Mouse (Mus musculus) testis, adult 2 months (tissue): Measurements from ENCODE around the gene Adam34. TPM values are rescaled to one million over a fixed set of nuclear protein-coding genes. Genes with fewer than 3 reads are reported as not detected.
"Not testable (repeated sequence)": the region's sequence is repeated elsewhere in the genome, so short reads cannot be mapped to it uniquely, and the experiment has no call there.

ENCODE experiments used
- H3K27ac ChIP-seq: fragments of 200-500 bp; 2 replicates; pipeline ENCODE4 v1.5.1; 2012; ENCODE audit warnings: low read depth, low read length; ENCODE audit not compliant: control insufficient read depth, insufficient read depth
- H3K27me3 ChIP-seq: fragments of 200-500 bp; 2 replicates; pipeline ENCODE4 v1.6.1; 2012; ENCODE audit warnings: mild to moderate bottlenecking, low read length, moderate library complexity; ENCODE audit not compliant: control insufficient read depth, insufficient read depth
- H3K36me3 ChIP-seq: fragments of 200-500 bp; 2 replicates; pipeline ENCODE4 v1.6.1; 2012; ENCODE audit warnings: mild to moderate bottlenecking, low read length; ENCODE audit not compliant: control insufficient read depth, insufficient read depth
- H3K4me1 ChIP-seq: fragments of 200-500 bp; 2 replicates; pipeline ENCODE4 v1.6.1; 2012; ENCODE audit warnings: low read length; ENCODE audit not compliant: control insufficient read depth, insufficient read depth
- H3K4me3 ChIP-seq: fragments of 200-500 bp; 2 replicates; pipeline ENCODE4 v1.5.1; 2012; ENCODE audit warnings: low read depth, mild to moderate bottlenecking, low read length, moderate library complexity, mixed read lengths; ENCODE audit not compliant: control insufficient read depth
- CTCF ChIP-seq: fragments of 200-500 bp; IDR thresholded peaks from 2 replicates; pipeline ENCODE4 v1.5.1; 2012; ENCODE audit warnings: low read depth, mild to moderate bottlenecking, inconsistent platforms, low read length, moderate library complexity; ENCODE audit not compliant: control insufficient read depth, insufficient read depth, insufficient replicate concordance
- POLR2A ChIP-seq: fragments of 200-500 bp; IDR thresholded peaks from 2 replicates; pipeline ENCODE4 v1.6.1; 2012; ENCODE audit warnings: low read depth, mild to moderate bottlenecking, inconsistent platforms, low read length, moderate library complexity; ENCODE audit not compliant: control insufficient read depth
- polyA plus RNA-seq: library from polyadenylated mRNA; depleted of rRNA; stranded (reverse); fragments of >200 nt; gene quantifications from 2 replicates; pipeline ENCODE4 v1.2.3, GENCODE M21; 2012; rRNA removed

The Adam34 gene
- polyA plus RNA-seq = 8.3 and 12.5 TPM in 2 replicates

DNA sequence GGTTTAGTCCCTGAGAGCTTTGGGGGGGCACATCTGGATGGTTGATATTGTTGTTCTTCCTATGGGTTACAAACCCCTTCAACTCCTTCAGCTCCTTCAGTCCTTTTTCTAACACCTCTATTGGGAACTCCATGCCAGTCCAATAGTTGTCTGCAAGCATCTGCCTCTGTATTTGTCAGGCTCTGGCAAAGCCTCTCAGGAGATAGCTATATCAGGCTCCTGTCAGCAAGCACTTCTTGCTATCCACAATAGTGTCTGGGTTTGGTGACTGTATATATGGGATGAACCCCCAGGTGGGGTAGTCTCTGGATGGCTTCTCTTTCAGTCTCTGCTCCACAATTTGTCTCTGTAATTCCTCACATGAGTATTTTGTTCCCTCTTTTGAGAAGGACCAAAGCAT, at the start of gene Adam34:
Adam34 (minus strand) TSS at position 101 of the 400 bp plus-strand sequence.
- H3K27me3 ChIP-seq = no peaks in the 10 kb centered on the region
- no peak within 1 kb of the TSS for H3K4me3 ChIP-seq
- no peaks in the 10 kb centered on the region for H3K36me3 ChIP-seq
- TF ChIP-seq CTCF (no peak), POLR2A (no peak)
- H3K4me1 ChIP-seq = no peaks in the 10 kb centered on the region
- H3K27ac ChIP-seq = no peak within 1 kb of the TSS

DNA sequence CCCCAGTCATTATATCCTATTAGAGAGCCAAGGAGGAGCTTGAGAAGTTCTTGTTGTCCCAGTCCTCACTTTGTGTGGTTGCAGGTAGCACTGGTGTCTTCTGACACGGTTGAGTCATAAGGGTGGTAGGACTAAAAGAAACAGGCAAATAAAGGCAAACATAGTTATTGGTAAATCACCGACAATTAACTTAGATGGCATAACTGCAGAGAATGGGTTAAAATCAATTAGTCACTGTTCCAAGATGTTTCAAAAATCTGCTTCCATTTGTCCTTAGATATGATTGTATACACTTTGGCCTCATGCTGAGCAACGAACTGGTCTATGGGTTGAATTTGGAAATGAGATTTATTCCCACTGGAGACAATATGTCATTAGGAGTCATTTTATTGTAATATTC, 82.7 kb downstream of the Adam34 start, which contains the start of gene Gm5346:
Gm5346 (minus strand) TSS at position 101 of the 400 bp plus-strand sequence.
- Histone ChIP-seq H3K36me3 (no peaks in the 10 kb centered on the region), H3K4me1 (no peaks in the 10 kb centered on the region), H3K27me3 (no peaks in the 10 kb centered on the region), H3K27ac (no peak within 1 kb of the TSS), H3K4me3 (no peak within 1 kb of the TSS)
- TF ChIP-seq POLR2A (no peak), CTCF (no peak)

DNA sequence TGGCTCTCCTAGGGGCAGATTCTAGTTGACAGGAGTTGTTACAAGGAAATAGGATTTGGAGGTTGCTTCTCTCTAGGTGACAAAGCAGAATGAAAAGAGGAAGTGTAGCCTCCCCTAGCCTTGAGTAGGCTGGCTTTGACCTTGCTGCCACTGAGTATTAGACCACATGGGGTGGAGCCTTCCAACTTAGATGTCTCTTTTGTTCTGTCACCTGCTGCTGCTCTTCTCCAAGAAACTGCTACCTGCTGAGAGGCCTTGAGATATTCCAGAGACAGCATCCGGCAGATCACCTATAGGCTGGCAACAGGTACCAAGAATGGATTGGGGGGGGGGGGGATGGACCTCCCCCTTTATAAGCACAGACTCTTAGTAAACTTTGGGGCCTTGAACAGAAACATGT, 93.8 kb downstream of the Adam34 start:
- Histone ChIP-seq H3K4me1 (no peaks in the 10 kb centered on the region), H3K27ac (no peak overlapping the region), H3K27me3 (no peaks in the 10 kb centered on the region), H3K36me3 (no peaks in the 10 kb centered on the region), H3K4me3 (no peak overlapping the region)
- TF ChIP-seq POLR2A (no peak), CTCF (no peak)

DNA sequence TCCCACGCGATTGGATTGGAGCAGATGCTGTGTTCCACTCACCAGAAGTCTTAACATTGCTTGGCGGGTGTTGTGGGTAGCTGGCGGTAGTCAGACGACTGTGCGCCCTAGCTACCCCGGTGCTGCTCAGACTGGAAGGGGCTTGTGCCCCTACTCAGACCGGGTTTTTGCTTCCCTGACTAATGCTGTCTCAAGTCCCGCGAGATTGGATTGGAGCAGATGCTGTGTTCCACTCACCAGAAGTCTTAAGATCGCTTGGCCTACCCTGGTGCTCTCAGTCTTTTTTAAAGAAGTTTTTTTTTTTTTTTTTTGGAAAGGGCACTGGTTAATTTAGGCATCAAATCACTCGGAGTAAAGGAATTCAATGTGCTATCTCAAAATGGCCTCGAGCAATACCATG, 106.2 kb downstream of the Adam34 start:
- not testable (repeated sequence) for H3K36me3 ChIP-seq, H3K4me3 ChIP-seq, H3K27me3 ChIP-seq, H3K4me1 ChIP-seq, H3K27ac ChIP-seq

DNA sequence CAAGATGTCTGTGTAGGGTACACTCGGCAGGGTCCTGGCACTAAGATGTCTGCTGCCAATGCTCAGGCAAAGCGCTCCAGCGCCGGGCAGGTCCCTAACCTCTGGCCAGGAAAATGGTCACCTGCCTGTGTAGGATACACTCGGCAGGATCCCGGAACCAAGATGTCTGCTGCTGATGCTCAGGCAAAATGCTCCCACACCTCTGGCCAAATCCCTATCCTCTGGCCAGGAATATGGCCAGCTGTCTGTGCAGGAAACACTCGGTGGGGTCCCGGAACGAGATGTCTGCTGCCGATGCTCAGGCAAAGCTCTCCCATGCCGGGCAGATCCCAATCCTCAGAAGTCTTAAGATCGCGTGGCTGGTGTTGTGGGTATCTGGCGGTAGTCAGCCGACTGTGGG, 106.7 kb downstream of the Adam34 start:
- not testable (repeated sequence) for H3K27ac ChIP-seq, H3K36me3 ChIP-seq, H3K4me3 ChIP-seq, H3K27me3 ChIP-seq, H3K4me1 ChIP-seq

Other genes with a start within 250 kb of the Adam34 start
- gene Adam26b, start 181.9 kb downstream of the Adam34 start, polyA plus RNA-seq = 4.2 and 6.7 TPM in 2 replicates
- 19.2 and 28.0 TPM in 2 replicates for gene Adam26a, start 133.3 kb downstream of the Adam34 start, polyA plus RNA-seq
- 3.1 and 4.5 TPM in 2 replicates for gene Gm5346, start 82.8 kb downstream of the Adam34 start, polyA plus RNA-seq